Mouse (Mus musculus): ENCODE results near the gene Pld6.

- TF ChIP-seq CTCF (IDR thresholded peaks at IDR 0.05; ENCODE audit: extremely low read depth, insufficient read depth, low read length) (no peak), POLR2A (IDR thresholded peaks at IDR 0.05; ENCODE audit: extremely low read depth, insufficient read depth, low read length) (no peak)
Observed at GRCm38 (mm10) chr11:59783591-59783990, 3.9 kb downstream of the Pld6 start.
